Mouse (Mus musculus) olfactory bulb, adult 2 months (tissue): ENCODE results near the gene Naxd.

Experiments
- CTCF ChIP-seq: fragments of 200-500 bp; IDR thresholded peaks from 2 replicates; pipeline ENCODE4 v1.5.1; 2012; ENCODE audit warnings: low read depth, mild to moderate bottlenecking, low read length, moderate library complexity; ENCODE audit not compliant: insufficient read depth
- POLR2A ChIP-seq: fragments of 200-500 bp; IDR thresholded peaks from 2 replicates; pipeline ENCODE4 v1.6.1; 2012; ENCODE audit warnings: mild to moderate bottlenecking, low read depth, low read length, moderate library complexity; ENCODE audit not compliant: insufficient read depth

DNA sequence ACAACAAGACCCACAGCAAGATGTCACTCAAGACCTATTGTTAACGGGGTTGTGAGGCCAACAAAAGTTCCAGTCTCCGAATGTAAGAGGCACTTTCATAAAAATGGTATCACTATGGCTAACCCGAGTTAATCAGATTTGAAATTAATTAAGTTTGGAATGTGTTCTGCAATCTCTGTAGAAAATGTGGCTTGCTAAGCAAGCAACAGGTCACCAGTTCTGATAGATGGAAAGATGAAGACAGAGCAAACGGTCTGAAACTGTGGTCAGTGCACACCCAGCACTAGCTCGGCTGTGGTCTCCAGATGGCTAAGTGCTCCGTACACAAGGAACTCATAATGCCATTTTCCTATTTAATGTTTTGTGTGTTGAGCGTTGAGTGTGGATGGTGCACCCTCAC is 26.6 kb upstream of the Naxd start:
- TF ChIP-seq CTCF (no peak), POLR2A (no peak)
